Mouse (Mus musculus): ENCODE measurements around the gene Vwf. TPM values are rescaled to one million over a fixed set of nuclear protein-coding genes. Genes with fewer than 3 reads are reported as not detected.
A peak's percentile ranks its signal among the peaks of the same experiment; 100 is the strongest.

Vwf gene
- polyA plus RNA-seq, 1 experiment from 2014 or later = 9.8 TPM

GRCm38 (mm10) chr6:125640486-125640885 lies 93.9 kb downstream of the Vwf start:
- Histone ChIP-seq H3K36me3 (ENCODE audit: control insufficient read depth, insufficient read depth, low read length) (no peaks in the 10 kb centered on the region), H3K27ac (ENCODE audit: low read length) (no peak overlapping the region), H3K4me1 (ENCODE audit: control insufficient read depth, insufficient read depth, low read length) (no peaks in the 10 kb centered on the region), H3K27me3 (ENCODE audit: control insufficient read depth, insufficient read depth, low read length) (no peaks in the 10 kb centered on the region), H3K9ac (replicated peaks; ENCODE audit: low read depth, low read length) (no peak overlapping the region), H3K4me3 (ENCODE audit: low read depth, low read length) (no peak overlapping the region), H3K4me2 (replicated peaks; ENCODE audit: low read depth, low read length) (no peak overlapping the region), H3K9me3 (ENCODE audit: control insufficient read depth, low read depth, low read length) (no peaks in the 10 kb centered on the region)
- no peak for ATAC-seq (ENCODE audit: insufficient number of reproducible peaks, insufficient read depth, low FRiP score, low read depth)
- 50% methylated on average over 4 of the region's 4 CpGs for WGBS

- H3K27me3 ChIP-seq (ENCODE audit: control insufficient read depth, insufficient read depth, low read length) = no peaks in the 10 kb centered on the region
- H3K27ac ChIP-seq (ENCODE audit: low read length) = no peak overlapping the region
- H3K36me3 ChIP-seq (ENCODE audit: control insufficient read depth, insufficient read depth, low read length) = no peaks in the 10 kb centered on the region
- H3K4me2 ChIP-seq (replicated peaks; ENCODE audit: low read depth, low read length) = no peak overlapping the region
- no peak for ATAC-seq (ENCODE audit: insufficient number of reproducible peaks, insufficient read depth, low FRiP score, low read depth)
- H3K9ac ChIP-seq (replicated peaks; ENCODE audit: low read depth, low read length) = no peak overlapping the region
- H3K9me3 ChIP-seq (ENCODE audit: control insufficient read depth, low read depth, low read length) = no peaks in the 10 kb centered on the region
- no peak overlapping the region for H3K4me3 ChIP-seq (ENCODE audit: low read depth, low read length)
- no peaks in the 10 kb centered on the region for H3K4me1 ChIP-seq (ENCODE audit: control insufficient read depth, insufficient read depth, low read length)
- 50% methylated on average over 8 of the region's 8 CpGs for WGBS
Observed at GRCm38 (mm10) chr6:125641146-125641545, 94.6 kb downstream of the Vwf start.

GRCm38 (mm10) chr6:125648964-125649363 lies 102.4 kb downstream of the Vwf start:
- Histone ChIP-seq H3K36me3 (ENCODE audit: control insufficient read depth, insufficient read depth, low read length) (no peaks in the 10 kb centered on the region), H3K4me2 (replicated peaks; ENCODE audit: low read depth, low read length) (no peak overlapping the region), H3K4me1 (ENCODE audit: control insufficient read depth, insufficient read depth, low read length) (no peaks in the 10 kb centered on the region), H3K4me3 (ENCODE audit: low read depth, low read length) (no peak overlapping the region), H3K27ac (ENCODE audit: low read length) (no peak overlapping the region), H3K9ac (replicated peaks; ENCODE audit: low read depth, low read length) (no peak overlapping the region), H3K27me3 (ENCODE audit: control insufficient read depth, insufficient read depth, low read length) (no peaks in the 10 kb centered on the region), H3K9me3 (ENCODE audit: control insufficient read depth, low read depth, low read length) (no peaks in the 10 kb centered on the region)
- WGBS = 82% methylated on average over 12 of the region's 12 CpGs
- no peak for ATAC-seq (ENCODE audit: insufficient number of reproducible peaks, insufficient read depth, low FRiP score, low read depth)

GRCm38 (mm10) chr6:125651335-125651734 lies 104.8 kb downstream of the Vwf start:
- H3K4me2 ChIP-seq (replicated peaks; ENCODE audit: low read depth, low read length) = no peak overlapping the region
- no peaks in the 10 kb centered on the region for H3K27me3 ChIP-seq (ENCODE audit: control insufficient read depth, insufficient read depth, low read length)
- no peaks in the 10 kb centered on the region for H3K36me3 ChIP-seq (ENCODE audit: control insufficient read depth, insufficient read depth, low read length)
- WGBS = 78% methylated on average over 3 of the region's 3 CpGs
- H3K9ac ChIP-seq (replicated peaks; ENCODE audit: low read depth, low read length) = no peak overlapping the region
- no peak overlapping the region for H3K27ac ChIP-seq (ENCODE audit: low read length)
- no peak overlapping the region for H3K4me3 ChIP-seq (ENCODE audit: low read depth, low read length)
- H3K9me3 ChIP-seq (ENCODE audit: control insufficient read depth, low read depth, low read length) = no peaks in the 10 kb centered on the region
- ATAC-seq (ENCODE audit: insufficient number of reproducible peaks, insufficient read depth, low FRiP score, low read depth) = no peak
- H3K4me1 ChIP-seq (ENCODE audit: control insufficient read depth, insufficient read depth, low read length) = no peaks in the 10 kb centered on the region

GRCm38 (mm10) chr6:125653416-125653815 lies 106.8 kb downstream of the Vwf start:
- Histone ChIP-seq H3K4me2 (replicated peaks; ENCODE audit: low read depth, low read length) (no peak overlapping the region), H3K4me3 (ENCODE audit: low read depth, low read length) (no peak overlapping the region), H3K9ac (replicated peaks; ENCODE audit: low read depth, low read length) (no peak overlapping the region), H3K27me3 (ENCODE audit: control insufficient read depth, insufficient read depth, low read length) (no peaks in the 10 kb centered on the region), H3K36me3 (ENCODE audit: control insufficient read depth, insufficient read depth, low read length) (no peaks in the 10 kb centered on the region), H3K9me3 (ENCODE audit: control insufficient read depth, low read depth, low read length) (no peaks in the 10 kb centered on the region), H3K27ac (ENCODE audit: low read length) (no peak overlapping the region), H3K4me1 (ENCODE audit: control insufficient read depth, insufficient read depth, low read length) (no peaks in the 10 kb centered on the region)
- 58% methylated on average over 1 of the region's 1 CpGs for WGBS
- no peak for ATAC-seq (ENCODE audit: insufficient number of reproducible peaks, insufficient read depth, low FRiP score, low read depth)

GRCm38 (mm10) chr6:125656921-125657320 lies 110.3 kb downstream of the Vwf start:
- 85% methylated on average over 13 of the region's 13 CpGs for WGBS
- no peak for ATAC-seq (ENCODE audit: insufficient number of reproducible peaks, insufficient read depth, low FRiP score, low read depth)
- H3K9me3 ChIP-seq (ENCODE audit: control insufficient read depth, low read depth, low read length) = no peaks in the 10 kb centered on the region
- no peak overlapping the region for H3K9ac ChIP-seq (replicated peaks; ENCODE audit: low read depth, low read length)
- no peak overlapping the region for H3K4me2 ChIP-seq (replicated peaks; ENCODE audit: low read depth, low read length)
- no peak overlapping the region for H3K27ac ChIP-seq (ENCODE audit: low read length)
- no peaks in the 10 kb centered on the region for H3K36me3 ChIP-seq (ENCODE audit: control insufficient read depth, insufficient read depth, low read length)
- no peaks in the 10 kb centered on the region for H3K27me3 ChIP-seq (ENCODE audit: control insufficient read depth, insufficient read depth, low read length)
- no peak overlapping the region for H3K4me3 ChIP-seq (ENCODE audit: low read depth, low read length)
- H3K4me1 ChIP-seq (ENCODE audit: control insufficient read depth, insufficient read depth, low read length) = no peaks in the 10 kb centered on the region

GRCm38 (mm10) chr6:125657966-125658365 lies 111.4 kb downstream of the Vwf start:
- Histone ChIP-seq H3K36me3 (ENCODE audit: control insufficient read depth, insufficient read depth, low read length) (no peaks in the 10 kb centered on the region), H3K4me3 (ENCODE audit: low read depth, low read length) (no peak overlapping the region), H3K27ac (ENCODE audit: low read length) (no peak overlapping the region), H3K4me2 (replicated peaks; ENCODE audit: low read depth, low read length) (no peak overlapping the region), H3K27me3 (ENCODE audit: control insufficient read depth, insufficient read depth, low read length) (no peaks in the 10 kb centered on the region), H3K9me3 (ENCODE audit: control insufficient read depth, low read depth, low read length) (no peaks in the 10 kb centered on the region), H3K9ac (replicated peaks; ENCODE audit: low read depth, low read length) (no peak overlapping the region), H3K4me1 (ENCODE audit: control insufficient read depth, insufficient read depth, low read length) (no peaks in the 10 kb centered on the region)
- 78% methylated on average over 5 of the region's 5 CpGs for WGBS
- no peak for ATAC-seq (ENCODE audit: insufficient number of reproducible peaks, insufficient read depth, low FRiP score, low read depth)

- Histone ChIP-seq H3K4me1 (ENCODE audit: control insufficient read depth, insufficient read depth, low read length) (no peaks in the 10 kb centered on the region), H3K9ac (replicated peaks; ENCODE audit: low read depth, low read length) (no peak overlapping the region), H3K27ac (ENCODE audit: low read length) (no peak overlapping the region), H3K9me3 (ENCODE audit: control insufficient read depth, low read depth, low read length) (no peaks in the 10 kb centered on the region), H3K27me3 (ENCODE audit: control insufficient read depth, insufficient read depth, low read length) (no peaks in the 10 kb centered on the region), H3K4me2 (replicated peaks; ENCODE audit: low read depth, low read length) (no peak overlapping the region), H3K36me3 (ENCODE audit: control insufficient read depth, insufficient read depth, low read length) (no peaks in the 10 kb centered on the region), H3K4me3 (ENCODE audit: low read depth, low read length) (no peak overlapping the region)
- ATAC-seq (ENCODE audit: insufficient number of reproducible peaks, insufficient read depth, low FRiP score, low read depth) = 0 out of 2 replicates have a peak, but pooled peaks have one; percentile 10
- WGBS = 43% methylated on average over 14 of the region's 14 CpGs
Observed at GRCm38 (mm10) chr6:125661106-125661877, 114.7 kb downstream of the Vwf start.

GRCm38 (mm10) chr6:125663906-125664305 lies 117.3 kb downstream of the Vwf start:
- Histone ChIP-seq H3K27me3 (ENCODE audit: control insufficient read depth, insufficient read depth, low read length) (no peaks in the 10 kb centered on the region), H3K36me3 (ENCODE audit: control insufficient read depth, insufficient read depth, low read length) (no peaks in the 10 kb centered on the region), H3K9ac (replicated peaks; ENCODE audit: low read depth, low read length) (no peak overlapping the region), H3K4me2 (replicated peaks; ENCODE audit: low read depth, low read length) (no peak overlapping the region), H3K4me3 (ENCODE audit: low read depth, low read length) (no peak overlapping the region), H3K27ac (ENCODE audit: low read length) (no peak overlapping the region), H3K9me3 (ENCODE audit: control insufficient read depth, low read depth, low read length) (no peaks in the 10 kb centered on the region), H3K4me1 (ENCODE audit: control insufficient read depth, insufficient read depth, low read length) (no peaks in the 10 kb centered on the region)
- ATAC-seq (ENCODE audit: insufficient number of reproducible peaks, insufficient read depth, low FRiP score, low read depth) = no peak
- WGBS = 69% methylated on average over 2 of the region's 2 CpGs
